Mouse (Mus musculus) cortical plate, adult 2 months (tissue): ENCODE data around the gene Gm36210. TPM values are rescaled to one million over a fixed set of nuclear protein-coding genes. Genes with fewer than 3 reads are reported as not detected.

Experiments used
- H3K27ac ChIP-seq: fragments of 200-500 bp; 2 replicates; pipeline ENCODE4 v1.5.1; 2012; ENCODE audit warnings: low read length, control low read depth, inconsistent platforms; ENCODE audit not compliant: insufficient read depth
- H3K4me1 ChIP-seq: fragments of 200-500 bp; 2 replicates; pipeline ENCODE4 v1.6.1; 2011; ENCODE audit warnings: low read length; ENCODE audit not compliant: control insufficient read depth, insufficient read depth
- H3K4me3 ChIP-seq: fragments of 200-500 bp; 2 replicates; pipeline ENCODE4 v1.5.1; 2011; ENCODE audit warnings: mild to moderate bottlenecking, low read length, control low read depth; ENCODE audit not compliant: insufficient read depth
- CTCF ChIP-seq: fragments of 200-500 bp; IDR thresholded peaks from 2 replicates; pipeline ENCODE4 v1.5.1; 2011; ENCODE audit warnings: mild to moderate bottlenecking, control low read depth, low read length; ENCODE audit not compliant: insufficient read depth; ENCODE audit errors: extremely low read depth
- POLR2A ChIP-seq: fragments of 200-500 bp; IDR thresholded peaks from 2 replicates; pipeline ENCODE4 v1.6.1; 2011; ENCODE audit warnings: mild to moderate bottlenecking, low read length, control low read depth; ENCODE audit not compliant: insufficient read depth; ENCODE audit errors: extremely low read depth
- polyA plus RNA-seq: library from polyadenylated mRNA; depleted of rRNA; stranded (reverse); fragments of >200 nt; gene quantifications from 2 replicates; pipeline ENCODE4 v1.2.3, GENCODE M21; 2012

The Gm36210 gene
- polyA plus RNA-seq, 1 experiment = 0.31 TPM

- TF ChIP-seq CTCF (no peak), POLR2A (no peak)
- Histone ChIP-seq H3K4me1 (peaks cover 10% of the 10 kb centered on the region; the same call in 1 of the 2 replicates), H3K4me3 (no peak overlapping the region), H3K27ac (no peak overlapping the region)
Measured at GRCm38 (mm10) chr7:4917494-4917893, 11.2 kb upstream of the Gm36210 start.

DNA sequence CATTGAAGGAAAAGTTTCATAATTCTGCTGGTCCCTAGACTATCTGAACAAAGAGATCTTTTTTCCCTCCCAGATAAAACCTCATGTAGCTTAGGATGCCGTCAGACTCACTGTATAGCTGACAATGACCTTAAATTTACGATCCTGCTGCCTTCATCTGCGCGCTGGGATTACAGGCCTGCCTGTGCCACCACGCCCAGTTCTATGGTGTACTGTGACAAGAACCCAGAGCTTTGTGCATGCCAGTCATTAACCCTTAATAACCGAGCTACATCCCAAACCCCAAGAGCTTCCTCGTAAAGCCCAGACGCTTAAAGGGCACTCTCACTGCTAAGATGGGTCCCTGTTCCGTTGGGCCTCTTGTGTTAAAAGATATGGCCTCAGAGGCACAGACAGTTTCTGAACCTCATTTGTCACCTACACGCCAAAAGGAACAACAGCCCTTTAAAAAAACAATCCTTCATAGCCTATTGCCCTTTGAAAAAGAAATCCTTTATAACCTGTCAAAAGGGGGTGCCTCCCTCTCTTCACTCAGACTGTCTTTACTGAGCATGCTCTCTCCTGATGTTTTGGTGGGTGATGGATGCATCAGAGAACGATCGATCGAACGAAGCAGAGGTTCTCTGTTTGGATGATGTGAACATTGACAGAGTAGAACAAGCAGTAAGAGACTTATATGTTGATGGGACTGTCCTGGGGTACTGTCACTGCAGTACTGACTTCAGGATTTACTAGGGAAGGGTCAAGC lies 9.5 kb upstream of the Gm36210 start:
- peak overlapping the region; percentile 73 for H3K27ac ChIP-seq
- H3K4me3 ChIP-seq = peak overlapping the region; percentile 84
- TF ChIP-seq CTCF = no peak
- TF ChIP-seq POLR2A = 0 out of 2 replicates have a peak, but pooled peaks have one; percentile 9
- peaks cover 8% of the 10 kb centered on the region; the same call in 1 of the 2 replicates for H3K4me1 ChIP-seq

DNA sequence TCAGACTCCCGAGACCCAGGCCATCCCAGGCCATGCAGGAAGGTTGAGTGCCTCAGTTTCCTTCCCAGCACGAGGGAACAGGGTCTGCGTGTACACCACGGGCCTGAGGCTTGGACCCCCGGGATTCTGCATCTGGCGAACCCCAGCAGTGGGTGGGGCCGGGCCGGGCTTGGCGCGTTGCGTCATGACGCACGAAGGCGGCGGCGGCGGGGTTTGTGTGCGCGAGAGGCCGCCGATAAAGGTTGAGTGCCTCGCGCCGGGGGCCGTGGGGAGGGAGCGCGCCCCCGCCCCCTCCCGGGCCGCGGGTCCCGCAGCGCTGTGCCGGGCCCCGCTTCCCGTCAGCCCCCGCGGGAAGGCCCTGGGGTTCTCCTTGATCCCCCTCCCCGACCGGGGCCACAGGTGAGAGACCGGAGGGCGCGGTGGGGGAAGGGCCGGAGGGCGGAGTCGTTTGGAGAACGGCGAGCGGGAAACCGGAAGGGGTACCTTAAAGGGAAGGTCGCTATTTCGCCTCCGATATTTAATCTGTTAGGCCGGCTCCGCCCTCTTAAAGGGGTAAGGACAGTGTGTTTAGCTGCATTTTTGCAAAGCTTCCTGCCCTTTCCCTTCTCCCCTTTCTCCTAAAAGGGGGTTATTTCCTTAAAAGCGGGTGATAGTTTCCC lies 8.8 kb upstream of the Gm36210 start, which contains the start of gene Zfp628:
Zfp628 (plus strand) TSS at position 211 of the 659 bp plus-strand sequence.
- Histone ChIP-seq H3K27ac (peak within 1 kb of the TSS; percentile 88), H3K4me1 (peaks cover 8% of the 10 kb centered on the region; the same call in 1 of the 2 replicates), H3K4me3 (peak within 1 kb of the TSS; percentile 84)
- TF ChIP-seq CTCF (no peak), POLR2A (peak; percentile 88)

DNA sequence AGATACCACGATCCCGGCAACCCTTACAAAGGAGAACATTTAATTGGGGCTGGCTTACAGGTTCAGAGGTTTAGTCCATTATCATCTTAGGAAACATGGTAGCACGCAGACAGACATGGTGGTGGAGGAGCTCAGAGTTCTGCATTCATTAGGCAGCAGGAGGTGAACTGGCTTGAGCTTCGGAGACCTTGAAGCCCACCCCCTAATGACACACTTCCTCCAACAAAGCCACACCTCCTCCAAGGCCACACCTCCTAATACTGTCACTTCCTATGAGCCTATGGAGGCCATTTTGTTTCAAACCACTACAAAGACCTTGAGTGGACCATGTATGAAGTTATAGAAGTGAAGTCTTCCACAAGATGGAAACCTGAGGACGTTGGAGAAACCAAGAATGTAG lies 5.9 kb upstream of the Gm36210 start:
- Histone ChIP-seq H3K4me1 (peaks cover 8% of the 10 kb centered on the region; the same call in 1 of the 2 replicates), H3K27ac (no peak overlapping the region), H3K4me3 (no peak overlapping the region)
- TF ChIP-seq CTCF (no peak), POLR2A (no peak)

DNA sequence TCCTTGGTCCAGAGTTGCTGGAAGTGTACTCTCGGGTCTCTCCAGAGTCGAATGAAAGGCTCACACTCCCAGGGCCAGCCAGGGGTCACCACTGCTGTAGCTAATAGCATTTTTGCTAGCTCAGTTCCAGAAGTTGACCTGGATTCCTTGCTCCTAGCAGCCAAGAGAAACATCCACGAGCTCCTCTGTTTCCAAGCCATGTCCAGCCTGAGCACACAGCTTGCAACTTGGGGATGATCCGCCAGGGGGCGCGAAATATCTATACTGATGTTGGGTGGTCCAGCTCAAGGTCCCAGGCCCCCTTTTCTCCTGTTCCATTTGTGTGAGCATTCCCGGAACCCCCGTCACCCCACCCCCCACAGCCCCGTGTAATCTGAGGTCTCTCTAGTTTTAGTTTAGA lies 5.2 kb upstream of the Gm36210 start:
- H3K4me3 ChIP-seq = no peak overlapping the region
- peaks cover 6% of the 10 kb centered on the region; the same call in 1 of the 2 replicates for H3K4me1 ChIP-seq
- TF ChIP-seq POLR2A (no peak), CTCF (peak; percentile 46)
- H3K27ac ChIP-seq = no peak overlapping the region

GRCm38 (mm10) chr7:4902404-4902803 lies 3.9 kb downstream of the Gm36210 start:
- no peak overlapping the region for H3K4me3 ChIP-seq
- H3K27ac ChIP-seq = no peak overlapping the region
- no peak for TF ChIP-seq CTCF
- TF ChIP-seq POLR2A = no peak
- H3K4me1 ChIP-seq = peaks cover 2% of the 10 kb centered on the region

GRCm38 (mm10) chr7:4901171-4901570 lies 5.1 kb downstream of the Gm36210 start:
- Histone ChIP-seq H3K4me1 (peaks cover 2% of the 10 kb centered on the region), H3K4me3 (no peak overlapping the region), H3K27ac (no peak overlapping the region)
- 0 out of 2 replicates have a peak, but pooled peaks have one; percentile 22 for TF ChIP-seq CTCF
- no peak for TF ChIP-seq POLR2A

- no peak overlapping the region for H3K27ac ChIP-seq
- peaks cover 2% of the 10 kb centered on the region for H3K4me1 ChIP-seq
- TF ChIP-seq POLR2A = no peak
- no peak for TF ChIP-seq CTCF
- peak overlapping the region; percentile 10 for H3K4me3 ChIP-seq
Measured at GRCm38 (mm10) chr7:4900523-4900851, 5.8 kb downstream of the Gm36210 start.

- no peak overlapping the region for H3K27ac ChIP-seq
- H3K4me1 ChIP-seq = peaks cover 2% of the 10 kb centered on the region
- H3K4me3 ChIP-seq = peak overlapping the region; percentile 10
- TF ChIP-seq CTCF (no peak), POLR2A (no peak)
Measured at GRCm38 (mm10) chr7:4899649-4900522, 6.4 kb downstream of the Gm36210 start.
